Mouse (Mus musculus) lung, embryonic 14.5 days (tissue): ENCODE measurements at regions not wholly inside any gene's neighbourhood (a gene's known extent, or its start where the extent isn't known, plus 50 kb on each side); places are given as distances from the start of the nearest gene placed in this dataset.

Experiments used
- ATAC-seq: fragments of 200-750 bp; cut with Nextera tagmentation; 2 replicates; pipeline ENCODE4 v1.8.0; 2017; ENCODE audit warnings: mild to moderate bottlenecking, moderate TSS enrichment, moderate library complexity; ENCODE audit not compliant: insufficient read depth
- DNase-seq: peaks from one replicate; pipeline ENCODE4 v3.0.0-alpha.2; 2015
- H3K27ac ChIP-seq: fragments of 300-500 bp; sonication (generic); 2 replicates; pipeline ENCODE4 v1.5.1; 2014; ENCODE audit warnings: low read depth, mild to moderate bottlenecking, moderate library complexity
- H3K27me3 ChIP-seq: fragments of 300-500 bp; sonication (generic); 2 replicates; pipeline ENCODE4 v1.6.1; 2014; ENCODE audit warnings: low read length, control low read depth; ENCODE audit not compliant: insufficient read depth
- H3K36me3 ChIP-seq: fragments of 300-500 bp; sonication (generic); 2 replicates; pipeline ENCODE4 v1.6.1; 2014; ENCODE audit warnings: control low read depth; ENCODE audit not compliant: insufficient read depth
- H3K4me1 ChIP-seq: fragments of 300-500 bp; sonication (generic); 2 replicates; pipeline ENCODE4 v1.6.1; 2014; ENCODE audit warnings: antibody characterized with exemption, control low read depth; ENCODE audit not compliant: insufficient read depth
- H3K4me2 ChIP-seq: fragments of 300-500 bp; sonication (generic); 2 replicates; pipeline ENCODE4 v1.6.1; 2014; ENCODE audit warnings: mild to moderate bottlenecking
- H3K4me3 ChIP-seq: fragments of 300-500 bp; sonication (generic); 2 replicates; pipeline ENCODE4 v1.5.1; 2014; ENCODE audit warnings: low read depth, low read length
- H3K9ac ChIP-seq: fragments of 300-500 bp; sonication (generic); 2 replicates; pipeline ENCODE4 v1.6.1; 2014
- H3K9me3 ChIP-seq: fragments of 300-500 bp; sonication (generic); 2 replicates; pipeline ENCODE4 v1.6.1; 2016; ENCODE audit warnings: low read depth, low read length, control low read depth
- CTCF ChIP-seq: IDR thresholded peaks from 2 replicates; pipeline ENCODE4 v1.5.1; 2016; ENCODE audit warnings: antibody characterized with exemption, low read depth
- WGBS: fragments of 180-500 bp; shearing (Covaris S2); extraction: QIAGEN DNeasy Blood & Tissue Kit; methylation state at CpG from one replicate; pipeline ENCODE4 v1.1.7; 2014; 5-methylcytosine and 5-hydroxymethylcytosine counted together

- H3K27me3 ChIP-seq, result no peaks in the 10 kb centered on the region
- H3K9ac ChIP-seq, result no peak overlapping the region
- TF ChIP-seq CTCF, result no peak
- no peak overlapping the region for H3K4me2 ChIP-seq
- H3K9me3 ChIP-seq, result no peaks in the 10 kb centered on the region
- 32% methylated on average over 10 of the region's 10 CpGs for WGBS
- no peak overlapping the region for H3K27ac ChIP-seq
- H3K4me3 ChIP-seq, result no peak overlapping the region
- H3K36me3 ChIP-seq, result no peaks in the 10 kb centered on the region
- no peak for DNase-seq
- peaks cover 23% of the 10 kb centered on the region for H3K4me1 ChIP-seq
- ATAC-seq, result no peak
Measured at GRCm38 (mm10) chr16:29877372-29878123, 186.6 kb upstream of the Hes1 start.

- Histone ChIP-seq H3K27ac (no peak overlapping the region), H3K9me3 (no peaks in the 10 kb centered on the region), H3K9ac (no peak overlapping the region), H3K4me1 (peaks cover 38% of the 10 kb centered on the region), H3K4me2 (no peak overlapping the region), H3K27me3 (no peaks in the 10 kb centered on the region), H3K36me3 (no peaks in the 10 kb centered on the region), H3K4me3 (no peak overlapping the region)
- no peak for TF ChIP-seq CTCF
- whole genome bisulfite sequencing, result 73% methylated on average over 6 of the region's 6 CpGs
- ATAC-seq, result no peak
- no peak for DNase-seq
Measured at GRCm38 (mm10) chr16:29879665-29880064, 184.5 kb upstream of the Hes1 start.

- H3K27me3 ChIP-seq, result no peaks in the 10 kb centered on the region
- H3K4me3 ChIP-seq, result no peak overlapping the region
- no peak overlapping the region for H3K9ac ChIP-seq
- H3K9me3 ChIP-seq, result no peaks in the 10 kb centered on the region
- ATAC-seq (0 out of 2 replicates have a peak, but pooled peaks have one; percentile 15), DNase-seq (peak; percentile 61)
- no peaks in the 10 kb centered on the region for H3K36me3 ChIP-seq
- H3K4me2 ChIP-seq, result no peak overlapping the region
- TF ChIP-seq CTCF, result no peak
- 24% methylated on average over 12 of the region's 12 CpGs for WGBS
- H3K4me1 ChIP-seq, result peaks cover 36% of the 10 kb centered on the region
- H3K27ac ChIP-seq, result peak overlapping the region; percentile 19; the same call in 1 of the 2 replicates
Measured at GRCm38 (mm10) chr16:29881497-29881896, 182.7 kb upstream of the Hes1 start.

GRCm38 (mm10) chr16:29882226-29882972 is 181.8 kb upstream of the Hes1 start:
- ATAC-seq, result peak; percentile 43
- 0 out of 2 replicates have a peak overlapping the region, but pooled peaks have one; percentile 8 for H3K4me2 ChIP-seq

GRCm38 (mm10) chr16:29883252-29883992 is 180.8 kb upstream of the Hes1 start:
- H3K27me3 ChIP-seq, result no peaks in the 10 kb centered on the region
- WGBS, result 43% methylated on average over 10 of the region's 10 CpGs
- ATAC-seq, result peak; percentile 40
- H3K4me1 ChIP-seq, result peaks cover 36% of the 10 kb centered on the region
- no peak overlapping the region; the same call in 1 of the 2 replicates for H3K27ac ChIP-seq
- no peak overlapping the region for H3K9ac ChIP-seq
- no peak overlapping the region for H3K4me3 ChIP-seq
- H3K36me3 ChIP-seq, result no peaks in the 10 kb centered on the region
- DNase-seq, result peak; percentile 69
- no peak overlapping the region for H3K4me2 ChIP-seq
- no peak for TF ChIP-seq CTCF
- H3K9me3 ChIP-seq, result no peaks in the 10 kb centered on the region

More at GRCm38 (mm10) chr16:29882226-29882972, 181.8 kb upstream of the Hes1 start:
- H3K4me1 ChIP-seq, result peaks cover 36% of the 10 kb centered on the region
- peak overlapping the region; percentile 59; the same call in 1 of the 2 replicates for H3K27ac ChIP-seq
- 14% methylated on average over 10 of the region's 10 CpGs for WGBS
- no peaks in the 10 kb centered on the region for H3K27me3 ChIP-seq
- no peak overlapping the region for H3K9ac ChIP-seq
- no peaks in the 10 kb centered on the region for H3K9me3 ChIP-seq
- peak; percentile 79 for DNase-seq
- no peak overlapping the region for H3K4me3 ChIP-seq
- no peaks in the 10 kb centered on the region for H3K36me3 ChIP-seq
- TF ChIP-seq CTCF, result no peak

- ATAC-seq, result no peak
- no peaks in the 10 kb centered on the region for H3K9me3 ChIP-seq
Measured at GRCm38 (mm10) chr16:29884899-29885298, 179.3 kb upstream of the Hes1 start.

GRCm38 (mm10) chr16:29886755-29887154 is 177.4 kb upstream of the Hes1 start:
- Histone ChIP-seq H3K27ac (no peak overlapping the region), H3K4me3 (no peak overlapping the region), H3K9ac (no peak overlapping the region), H3K4me2 (no peak overlapping the region), H3K4me1 (peaks cover 26% of the 10 kb centered on the region), H3K27me3 (no peaks in the 10 kb centered on the region), H3K36me3 (no peaks in the 10 kb centered on the region), H3K9me3 (no peaks in the 10 kb centered on the region)
- ATAC-seq (peak; percentile 60), DNase-seq (peak; percentile 75)
- peak; percentile 24 for TF ChIP-seq CTCF
- WGBS, result 47% methylated on average over 4 of the region's 4 CpGs

More at GRCm38 (mm10) chr16:29884899-29885298, 179.3 kb upstream of the Hes1 start:
- Histone ChIP-seq H3K9ac (no peak overlapping the region), H3K27me3 (no peaks in the 10 kb centered on the region), H3K4me1 (peaks cover 36% of the 10 kb centered on the region), H3K27ac (no peak overlapping the region), H3K36me3 (no peaks in the 10 kb centered on the region), H3K4me3 (no peak overlapping the region), H3K4me2 (no peak overlapping the region)
- TF ChIP-seq CTCF, result no peak
- no peak for DNase-seq
- WGBS, result 79% methylated on average over 4 of the region's 4 CpGs
